Mouse (Mus musculus): ENCODE measurements around the gene Gorasp1. TPM values are rescaled to one million over a fixed set of nuclear protein-coding genes. Genes with fewer than 3 reads are reported as not detected.

Gorasp1 gene
- polyA plus RNA-seq, 1 experiment from 2014 or later: 23.2 TPM

- no peaks in the 10 kb centered on the region for H3K9me3 ChIP-seq (ENCODE audit: control insufficient read depth, low read length)
- no peak overlapping the region for H3K4me3 ChIP-seq (ENCODE audit: control insufficient read depth in 1 of 2, insufficient read depth in 1 of 2, low read depth in 1 of 2, low read length in 2 of 2)
- no peak overlapping the region for H3K27ac ChIP-seq (replicated peaks in 1 of 2; ENCODE audit: control insufficient read depth in 1 of 2, insufficient read depth in 1 of 2, low read depth in 2 of 2, low read length in 2 of 2)
- no peak overlapping the region for H3K9ac ChIP-seq (ENCODE audit: low read length)
- H3K4me2 ChIP-seq (ENCODE audit: low read length): no peak overlapping the region
- no peaks in the 10 kb centered on the region for H3K27me3 ChIP-seq (ENCODE audit: control insufficient read depth, insufficient read depth, low read length)
- no peak for ATAC-seq (ENCODE audit: insufficient number of reproducible peaks, insufficient read depth, low FRiP score, low read depth)
- peaks cover 27% of the 10 kb centered on the region for H3K36me3 ChIP-seq (ENCODE audit: control insufficient read depth, insufficient read depth, low read length)
- peaks cover 5 to 10% of the 10 kb centered on the region in 2 experiments for H3K4me1 ChIP-seq (ENCODE audit: control insufficient read depth in 2 of 2, insufficient read depth in 2 of 2, low read length in 2 of 2)
- 92% methylated on average over 2 of the region's 2 CpGs for WGBS
Measured at GRCm38 (mm10) chr9:119899446-119899845, 37.9 kb downstream of the Gorasp1 start.

GRCm38 (mm10) chr9:119895040-119895721, 42.2 kb downstream of the Gorasp1 start:
- H3K27me3 ChIP-seq (ENCODE audit: control insufficient read depth, insufficient read depth, low read length): no peaks in the 10 kb centered on the region

GRCm38 (mm10) chr9:119894339-119895009, 42.9 kb downstream of the Gorasp1 start, which contains the start of gene Wdr48:
TSS of gene Wdr48 (plus strand) at chr9:119894878.
- Histone ChIP-seq H3K9me3 (ENCODE audit: control insufficient read depth, low read length) (no peaks in the 10 kb centered on the region), H3K9ac (ENCODE audit: low read length) (peak within 1 kb of the TSS; percentile 94), H3K36me3 (ENCODE audit: control insufficient read depth, insufficient read depth, low read length) (no peaks in the 10 kb centered on the region), H3K27ac (replicated peaks in 1 of 2; ENCODE audit: control insufficient read depth in 1 of 2, insufficient read depth in 1 of 2, low read depth in 2 of 2, low read length in 2 of 2) (peak within 1 kb of the TSS; percentile 66 to 81), H3K4me3 (ENCODE audit: control insufficient read depth in 1 of 2, insufficient read depth in 1 of 2, low read depth in 1 of 2, low read length in 2 of 2) (peak within 1 kb of the TSS; percentile 94 to 96), H3K4me1 (ENCODE audit: control insufficient read depth in 2 of 2, insufficient read depth in 2 of 2, low read length in 2 of 2) (peaks cover 5 to 13% of the 10 kb centered on the region in 2 experiments), H3K4me2 (ENCODE audit: low read length) (peak within 1 kb of the TSS; percentile 94), H3K27me3 (ENCODE audit: control insufficient read depth, insufficient read depth, low read length) (no peaks in the 10 kb centered on the region)
- ATAC-seq (ENCODE audit: insufficient number of reproducible peaks, insufficient read depth, low FRiP score, low read depth): peak; percentile 97
- 3% methylated on average over 34 of the region's 34 CpGs for WGBS

More at GRCm38 (mm10) chr9:119895040-119895721, 42.2 kb downstream of the Gorasp1 start:
- Histone ChIP-seq H3K9me3 (ENCODE audit: control insufficient read depth, low read length) (no peaks in the 10 kb centered on the region), H3K4me3 (ENCODE audit: control insufficient read depth in 1 of 2, insufficient read depth in 1 of 2, low read depth in 1 of 2, low read length in 2 of 2) (peak overlapping the region; percentile 94 to 96), H3K4me1 (ENCODE audit: control insufficient read depth in 2 of 2, insufficient read depth in 2 of 2, low read length in 2 of 2) (peaks cover 5 to 13% of the 10 kb centered on the region in 2 experiments), H3K9ac (ENCODE audit: low read length) (peak overlapping the region; percentile 94), H3K27ac (replicated peaks in 1 of 2; ENCODE audit: control insufficient read depth in 1 of 2, insufficient read depth in 1 of 2, low read depth in 2 of 2, low read length in 2 of 2) (peak overlapping the region; percentile 22 to 66; a peak in 3 of 4 replicates), H3K36me3 (ENCODE audit: control insufficient read depth, insufficient read depth, low read length) (no peaks in the 10 kb centered on the region), H3K4me2 (ENCODE audit: low read length) (peak overlapping the region; percentile 94)
- WGBS: 2% methylated on average over 38 of the region's 71 CpGs
- peak; percentile 65 for ATAC-seq (ENCODE audit: insufficient number of reproducible peaks, insufficient read depth, low FRiP score, low read depth)

GRCm38 (mm10) chr9:119893881-119894280, 43.5 kb downstream of the Gorasp1 start:
- 80% methylated on average over 5 of the region's 5 CpGs for WGBS
- Histone ChIP-seq H3K27me3 (ENCODE audit: control insufficient read depth, insufficient read depth, low read length) (no peaks in the 10 kb centered on the region), H3K4me1 (ENCODE audit: control insufficient read depth in 2 of 2, insufficient read depth in 2 of 2, low read length in 2 of 2) (peaks cover 5 to 13% of the 10 kb centered on the region in 2 experiments), H3K4me3 (ENCODE audit: control insufficient read depth in 1 of 2, insufficient read depth in 1 of 2, low read depth in 1 of 2, low read length in 2 of 2) (no peak overlapping the region), H3K4me2 (ENCODE audit: low read length) (peak overlapping the region; percentile 94), H3K9ac (ENCODE audit: low read length) (no peak overlapping the region; the same call in 1 of the 2 replicates), H3K9me3 (ENCODE audit: control insufficient read depth, low read length) (no peaks in the 10 kb centered on the region), H3K27ac (replicated peaks in 1 of 2; ENCODE audit: control insufficient read depth in 1 of 2, insufficient read depth in 1 of 2, low read depth in 2 of 2, low read length in 2 of 2) (no peak overlapping the region), H3K36me3 (ENCODE audit: control insufficient read depth, insufficient read depth, low read length) (no peaks in the 10 kb centered on the region)
- ATAC-seq (ENCODE audit: insufficient number of reproducible peaks, insufficient read depth, low FRiP score, low read depth): no peak

GRCm38 (mm10) chr9:119890692-119891091, 46.7 kb downstream of the Gorasp1 start:
- Histone ChIP-seq H3K36me3 (ENCODE audit: control insufficient read depth, insufficient read depth, low read length) (no peaks in the 10 kb centered on the region), H3K9me3 (ENCODE audit: control insufficient read depth, low read length) (no peaks in the 10 kb centered on the region), H3K4me3 (ENCODE audit: control insufficient read depth in 1 of 2, insufficient read depth in 1 of 2, low read depth in 1 of 2, low read length in 2 of 2) (no peak overlapping the region), H3K27ac (replicated peaks in 1 of 2; ENCODE audit: control insufficient read depth in 1 of 2, insufficient read depth in 1 of 2, low read depth in 2 of 2, low read length in 2 of 2) (no peak overlapping the region), H3K4me2 (ENCODE audit: low read length) (no peak overlapping the region), H3K9ac (ENCODE audit: low read length) (no peak overlapping the region), H3K4me1 (ENCODE audit: control insufficient read depth in 2 of 2, insufficient read depth in 2 of 2, low read length in 2 of 2) (peaks cover 4 to 7% of the 10 kb centered on the region in 2 experiments), H3K27me3 (ENCODE audit: control insufficient read depth, insufficient read depth, low read length) (no peaks in the 10 kb centered on the region)
- ATAC-seq (ENCODE audit: insufficient number of reproducible peaks, insufficient read depth, low FRiP score, low read depth): no peak
- WGBS: 44% methylated on average over 2 of the region's 2 CpGs

- Histone ChIP-seq H3K9me3 (ENCODE audit: control insufficient read depth, low read length) (no peaks in the 10 kb centered on the region), H3K4me2 (ENCODE audit: low read length) (no peak overlapping the region), H3K4me1 (ENCODE audit: control insufficient read depth in 2 of 2, insufficient read depth in 2 of 2, low read length in 2 of 2) (0 out of 4 replicates have a peak, but pooled peaks cover 0 to 3% of the 10 kb centered on the region in 2 experiments), H3K9ac (ENCODE audit: low read length) (no peak overlapping the region), H3K4me3 (ENCODE audit: control insufficient read depth in 1 of 2, insufficient read depth in 1 of 2, low read depth in 1 of 2, low read length in 2 of 2) (no peak overlapping the region), H3K27ac (replicated peaks in 1 of 2; ENCODE audit: control insufficient read depth in 1 of 2, insufficient read depth in 1 of 2, low read depth in 2 of 2, low read length in 2 of 2) (no peak overlapping the region), H3K36me3 (ENCODE audit: control insufficient read depth, insufficient read depth, low read length) (no peaks in the 10 kb centered on the region), H3K27me3 (ENCODE audit: control insufficient read depth, insufficient read depth, low read length) (no peaks in the 10 kb centered on the region)
- ATAC-seq (ENCODE audit: insufficient number of reproducible peaks, insufficient read depth, low FRiP score, low read depth): no peak
- 82% methylated on average over 9 of the region's 9 CpGs for WGBS
Measured at GRCm38 (mm10) chr9:119889446-119889845, 47.9 kb downstream of the Gorasp1 start.

GRCm38 (mm10) chr9:119888843-119889246, 48.5 kb downstream of the Gorasp1 start:
- Histone ChIP-seq H3K9me3 (ENCODE audit: control insufficient read depth, low read length) (no peaks in the 10 kb centered on the region), H3K27ac (replicated peaks in 1 of 2; ENCODE audit: control insufficient read depth in 1 of 2, insufficient read depth in 1 of 2, low read depth in 2 of 2, low read length in 2 of 2) (no peak overlapping the region), H3K27me3 (ENCODE audit: control insufficient read depth, insufficient read depth, low read length) (no peaks in the 10 kb centered on the region), H3K4me3 (ENCODE audit: control insufficient read depth in 1 of 2, insufficient read depth in 1 of 2, low read depth in 1 of 2, low read length in 2 of 2) (no peak overlapping the region), H3K4me2 (ENCODE audit: low read length) (no peak overlapping the region), H3K9ac (ENCODE audit: low read length) (no peak overlapping the region), H3K36me3 (ENCODE audit: control insufficient read depth, insufficient read depth, low read length) (no peaks in the 10 kb centered on the region), H3K4me1 (ENCODE audit: control insufficient read depth in 2 of 2, insufficient read depth in 2 of 2, low read length in 2 of 2) (no peaks in the 10 kb centered on the region)
- no peak for ATAC-seq (ENCODE audit: insufficient number of reproducible peaks, insufficient read depth, low FRiP score, low read depth)
- 50% methylated on average over 2 of the region's 2 CpGs for WGBS
